Mouse (Mus musculus) liver, embryonic 14.5 days (tissue): ENCODE measurements around the gene Ank2.

Experiments
- CTCF ChIP-seq: IDR thresholded peaks from 2 replicates; pipeline ENCODE4 v1.5.1; 2016; ENCODE audit warnings: antibody characterized with exemption, low read depth, control low read depth
- EP300 ChIP-seq: IDR thresholded peaks from 2 replicates; pipeline ENCODE4 v1.6.1; 2016; ENCODE audit warnings: antibody characterized with exemption, low read depth

DNA sequence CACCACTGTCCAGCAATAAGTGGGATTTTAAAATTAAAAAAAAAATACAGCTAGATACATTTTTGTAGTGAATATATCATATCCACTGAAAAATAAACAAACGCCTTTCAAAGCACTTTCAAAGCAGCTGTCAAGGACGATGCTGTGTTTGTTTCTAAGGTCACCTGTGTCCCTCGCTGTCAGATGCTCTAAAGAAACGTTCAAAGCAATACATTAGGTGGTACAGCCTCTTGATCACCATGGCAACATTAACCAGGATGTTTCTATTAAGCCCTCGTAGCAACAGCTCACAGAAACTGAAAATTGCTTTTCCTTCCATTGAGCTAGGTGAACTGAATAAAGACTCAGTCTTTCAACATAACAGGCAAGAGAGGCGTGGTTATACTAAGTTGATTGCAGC is 17.5 kb downstream of the Ank2 start:
- TF ChIP-seq EP300, result no peak
- TF ChIP-seq CTCF, result no peak
